Mouse (Mus musculus): ENCODE measurements around the gene Gm11634.
"Not testable (repeated sequence)": the region's sequence is repeated elsewhere in the genome, so short reads cannot be mapped to it uniquely, and the experiment has no call there.

Gene Gm11634

GRCm38 (mm10) chr11:101599156-101599555 lies at the start of gene Gm11634:
Gene Gm11634, minus strand, starts transcription at chr11:101599256.
- no peak for DNase-seq

GRCm38 (mm10) chr11:101647093-101647492 lies 48.0 kb upstream of the Gm11634 start:
- DNase-seq = not testable (repeated sequence)

GRCm38 (mm10) chr11:101646283-101646794 lies 47.3 kb upstream of the Gm11634 start:
- not testable (repeated sequence) for DNase-seq

GRCm38 (mm10) chr11:101645411-101646282 lies 46.6 kb upstream of the Gm11634 start:
- peak; percentile 82 to 84 for DNase-seq

GRCm38 (mm10) chr11:101645043-101645410 lies 46.0 kb upstream of the Gm11634 start:
- not testable (repeated sequence) for DNase-seq

- no peak for DNase-seq
These were observed 45.5 kb upstream of the Gm11634 start for GRCm38 (mm10) chr11:101644591-101644990.

GRCm38 (mm10) chr11:101642931-101643330 lies 43.9 kb upstream of the Gm11634 start:
- no peak for DNase-seq

GRCm38 (mm10) chr11:101641710-101642642 lies 42.9 kb upstream of the Gm11634 start:
- DNase-seq = peak; percentile 58 to 59

GRCm38 (mm10) chr11:101640857-101641709 lies 42.0 kb upstream of the Gm11634 start:
- DNase-seq = peak; percentile 91

- DNase-seq = no peak
These were observed 40.7 kb upstream of the Gm11634 start for GRCm38 (mm10) chr11:101639761-101640160.

- DNase-seq = no peak
These were observed 36.6 kb upstream of the Gm11634 start for GRCm38 (mm10) chr11:101635660-101636059.

GRCm38 (mm10) chr11:101628733-101629417 lies 29.8 kb upstream of the Gm11634 start:
- DNase-seq = not testable (repeated sequence)

GRCm38 (mm10) chr11:101627857-101628559 lies 29.0 kb upstream of the Gm11634 start:
- peak; percentile 88 to 91 for DNase-seq

GRCm38 (mm10) chr11:101626995-101627856 lies 28.2 kb upstream of the Gm11634 start, which contains the start of gene Rdm1:
Gene Rdm1, plus strand, starts transcription at chr11:101627195.
- peak; percentile 88 to 90 for DNase-seq

- DNase-seq = no peak
These were observed 27.6 kb upstream of the Gm11634 start for GRCm38 (mm10) chr11:101626649-101626994.

- not testable (repeated sequence) for DNase-seq
These were observed 21.1 kb upstream of the Gm11634 start for GRCm38 (mm10) chr11:101620022-101620655.

GRCm38 (mm10) chr11:101618596-101618995 lies 19.5 kb upstream of the Gm11634 start:
- no peak for DNase-seq

GRCm38 (mm10) chr11:101617849-101618248 lies 18.8 kb upstream of the Gm11634 start:
- DNase-seq = peak in 1 of 2 experiments; percentile 53
